Mouse (Mus musculus) adrenal gland, adult 8-10 months (tissue): ENCODE data around the gene Amot. TPM values are rescaled to one million over a fixed set of nuclear protein-coding genes. Genes with fewer than 3 reads are reported as not detected.
A peak's percentile ranks its signal among the peaks of the same experiment; 100 is the strongest.

Source experiments
- DNase-seq: peaks from one replicate; pipeline ENCODE4 v3.0.0; 2022
- total RNA-seq, 4 experiments: library from RNA; stranded (reverse); gene quantifications; 2 replicates each; pipeline ENCODE4 v1.2.4; 2022

Amot gene
- total RNA-seq: 1 to 10 TPM; 5.1 to 8.7 (median 8.1) TPM

- peak; percentile 82 for DNase-seq
Observed at GRCm38 (mm10) chrX:145504717-145505415, at the start of gene Amot. Gene Amot (minus strand): TSS chrX:145505181.

DNA sequence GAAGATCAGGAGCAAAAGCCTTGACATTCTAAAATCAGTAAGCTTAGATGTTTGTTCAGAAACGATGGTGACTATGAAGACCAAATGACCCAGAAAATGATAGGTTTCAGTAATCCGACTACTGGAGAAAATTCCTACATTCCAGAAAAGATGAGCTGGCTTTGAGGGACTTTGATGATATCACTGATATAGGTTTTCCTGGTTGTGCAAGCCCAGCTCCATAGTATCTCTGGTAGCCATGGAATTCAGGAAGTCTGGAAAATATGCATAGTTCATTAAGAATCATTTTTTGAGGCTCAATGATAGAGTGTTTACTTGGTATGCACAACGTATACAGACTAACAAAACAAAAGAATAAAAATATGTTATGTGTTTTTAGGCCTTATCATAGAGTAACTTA is 40.1 kb upstream of the Amot start:
- no peak for DNase-seq

DNA sequence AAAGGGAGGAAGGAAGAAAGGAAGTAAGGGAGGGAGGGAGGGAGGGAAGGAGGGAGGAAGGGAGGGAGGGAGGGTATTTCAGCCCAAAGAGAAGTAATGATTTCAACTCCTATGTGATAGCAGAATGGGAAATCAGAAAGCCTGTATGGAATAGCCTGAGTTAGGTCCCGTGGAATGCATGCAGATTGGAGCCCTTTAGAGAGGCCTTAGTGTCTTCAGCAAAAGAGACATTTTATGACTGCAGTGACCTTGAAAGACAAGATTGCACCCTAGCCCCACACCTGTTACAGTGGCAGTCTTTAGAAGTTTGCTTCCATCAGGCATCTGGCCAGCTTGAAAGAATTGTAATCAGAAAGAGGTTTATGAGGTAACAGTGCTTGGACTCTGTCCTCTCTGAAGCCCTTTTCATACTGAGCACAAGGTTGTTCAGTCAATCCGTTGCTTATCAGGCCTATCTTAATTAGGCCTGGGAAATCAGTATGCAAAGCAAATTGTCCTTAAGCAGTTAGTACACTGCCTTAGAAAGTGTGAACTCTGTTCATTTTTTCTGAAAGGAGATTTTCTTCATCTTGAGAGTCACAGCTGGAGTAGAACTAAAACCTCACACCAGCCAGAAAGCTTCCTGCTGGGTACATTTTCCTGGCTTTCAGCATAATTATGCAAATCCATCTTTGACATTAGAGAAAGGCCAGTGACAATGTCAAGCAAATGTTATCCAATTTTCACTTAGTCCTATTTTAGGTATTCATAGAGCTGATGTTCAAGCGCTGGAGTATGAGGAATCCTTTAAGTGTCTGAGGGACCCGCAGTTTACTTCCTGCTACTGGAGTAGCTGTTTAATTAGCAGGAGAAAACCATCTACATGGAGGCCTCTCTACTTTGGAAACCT is 38.9 kb upstream of the Amot start:
- DNase-seq: no peak

GRCm38 (mm10) chrX:145541050-145541449 is 36.1 kb upstream of the Amot start:
- no peak for DNase-seq

DNA sequence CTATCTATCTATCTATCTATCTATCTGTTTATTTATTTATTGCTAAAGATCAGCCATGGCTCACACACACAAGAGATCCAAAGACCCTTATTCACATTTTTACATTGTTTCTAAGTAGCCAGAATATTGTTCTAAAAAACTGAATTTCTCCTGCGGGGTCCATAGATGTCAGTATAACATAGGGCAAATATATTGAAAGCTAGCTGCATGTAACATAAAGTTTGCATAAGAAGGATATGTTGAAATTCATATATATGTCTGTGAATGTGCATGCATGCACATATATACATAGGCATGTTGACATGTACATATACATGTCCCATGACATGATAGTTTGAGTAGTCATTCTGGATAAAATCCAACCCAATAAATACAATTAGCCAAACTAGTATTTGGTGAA is 35.3 kb upstream of the Amot start:
- no peak for DNase-seq

DNA sequence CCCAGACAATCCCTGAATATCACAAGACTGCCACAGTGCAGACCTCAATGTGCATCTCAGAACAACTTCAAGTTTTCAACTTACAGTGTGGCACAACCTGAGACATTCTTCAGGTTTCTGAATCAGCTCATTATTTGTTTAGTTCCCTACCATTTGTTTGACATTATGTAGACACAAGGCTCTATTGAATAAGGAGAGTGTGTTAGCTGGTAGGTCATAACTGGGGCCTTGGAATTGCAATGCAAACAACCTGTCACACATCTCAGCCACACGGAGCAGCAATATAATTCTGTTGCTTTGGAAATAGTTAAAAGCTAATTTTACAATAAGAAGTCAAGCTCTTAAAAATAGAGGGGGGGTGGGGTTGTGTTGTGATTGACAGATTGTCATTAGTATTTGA is 24.6 kb upstream of the Amot start:
- no peak for DNase-seq

DNA sequence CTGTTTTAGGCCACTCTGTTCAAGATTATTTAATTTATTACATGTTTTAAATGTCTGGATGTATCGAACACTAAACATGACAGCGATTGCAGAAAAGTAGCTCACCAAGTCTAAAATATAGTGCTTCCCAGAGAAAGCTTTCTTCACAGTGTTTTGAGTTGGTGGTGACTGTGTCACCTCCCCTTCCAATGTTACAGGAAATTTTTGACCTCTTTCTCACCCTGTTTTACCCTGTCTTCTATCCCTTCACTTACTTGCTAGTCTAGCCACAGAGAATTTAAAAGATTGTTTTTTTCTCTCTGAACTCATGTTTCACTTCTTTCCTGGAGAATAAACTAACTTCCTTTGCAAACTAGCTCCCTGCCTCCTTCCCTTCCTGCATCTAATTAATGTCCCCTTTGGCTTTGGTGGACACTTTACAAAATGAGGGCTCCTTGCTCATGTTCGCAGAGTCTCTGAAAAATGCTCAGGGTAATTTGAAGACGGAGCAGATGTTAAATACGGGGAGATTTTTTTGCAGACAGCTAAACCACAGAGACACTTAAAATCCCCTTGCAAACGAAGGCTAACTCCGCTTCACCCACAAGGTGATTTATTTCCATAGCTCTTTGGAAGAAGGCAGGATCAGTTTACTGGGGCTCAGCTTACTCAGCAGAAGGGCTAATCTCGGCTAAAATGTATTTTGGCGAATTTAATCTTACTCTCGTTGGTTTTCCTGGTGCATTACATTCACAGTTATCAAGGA is 11.5 kb upstream of the Amot start:
- no peak for DNase-seq

DNA sequence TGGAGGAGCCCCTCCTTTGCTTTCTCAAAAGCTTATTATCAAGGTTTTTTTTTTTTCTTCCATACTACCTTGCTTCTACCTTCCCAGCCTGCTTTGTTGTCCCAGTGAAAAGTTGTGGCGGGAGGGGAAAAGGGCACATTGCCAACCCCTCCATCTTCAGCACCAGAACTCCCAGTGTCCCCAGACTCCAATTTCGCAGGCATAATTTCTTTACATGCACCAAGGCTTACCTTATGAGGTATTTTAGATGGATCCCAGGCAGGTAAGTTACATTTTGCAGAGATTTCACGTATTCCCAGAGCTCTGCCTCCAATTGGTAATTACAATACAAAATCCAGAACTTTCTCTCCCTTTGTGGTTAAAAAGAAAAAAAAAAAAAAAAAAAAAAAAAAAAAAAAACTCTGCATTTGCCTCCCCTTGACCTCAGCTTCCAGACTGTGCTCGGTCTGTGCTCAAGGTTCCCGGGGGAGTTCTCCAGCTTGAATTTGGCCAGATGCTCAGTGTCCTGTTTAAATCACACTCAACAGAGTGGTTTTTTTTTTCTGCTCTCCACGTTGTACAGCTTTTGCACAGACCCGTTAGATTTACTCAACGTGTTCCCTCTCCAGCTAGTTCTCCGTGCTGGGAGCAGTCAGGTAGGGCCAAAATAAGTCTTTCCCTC is 10.6 kb upstream of the Amot start:
- DNase-seq: no peak

DNA sequence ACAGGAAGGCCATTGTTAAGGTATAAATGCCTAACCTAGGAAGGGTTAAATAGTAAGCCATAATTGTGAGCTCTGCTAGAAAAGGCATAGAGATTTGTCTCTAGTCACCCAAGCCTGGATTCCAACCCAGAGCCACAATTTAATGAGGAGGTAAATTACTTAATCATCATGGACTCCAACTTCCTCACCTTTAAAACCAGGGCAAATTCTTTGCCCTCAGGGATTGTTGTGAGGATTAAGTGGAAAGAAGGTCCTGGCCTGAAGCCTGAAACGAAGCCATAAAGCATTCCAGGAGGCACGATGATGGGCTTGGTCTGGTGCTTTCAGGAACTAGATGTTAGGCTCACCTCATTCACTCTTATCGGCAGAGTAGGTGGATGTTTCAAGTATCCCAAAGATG is 5.7 kb upstream of the Amot start:
- no peak for DNase-seq

- peak; percentile 73 for DNase-seq
Observed at GRCm38 (mm10) chrX:145505457-145506201, 648 bp upstream of the Amot start.

DNA sequence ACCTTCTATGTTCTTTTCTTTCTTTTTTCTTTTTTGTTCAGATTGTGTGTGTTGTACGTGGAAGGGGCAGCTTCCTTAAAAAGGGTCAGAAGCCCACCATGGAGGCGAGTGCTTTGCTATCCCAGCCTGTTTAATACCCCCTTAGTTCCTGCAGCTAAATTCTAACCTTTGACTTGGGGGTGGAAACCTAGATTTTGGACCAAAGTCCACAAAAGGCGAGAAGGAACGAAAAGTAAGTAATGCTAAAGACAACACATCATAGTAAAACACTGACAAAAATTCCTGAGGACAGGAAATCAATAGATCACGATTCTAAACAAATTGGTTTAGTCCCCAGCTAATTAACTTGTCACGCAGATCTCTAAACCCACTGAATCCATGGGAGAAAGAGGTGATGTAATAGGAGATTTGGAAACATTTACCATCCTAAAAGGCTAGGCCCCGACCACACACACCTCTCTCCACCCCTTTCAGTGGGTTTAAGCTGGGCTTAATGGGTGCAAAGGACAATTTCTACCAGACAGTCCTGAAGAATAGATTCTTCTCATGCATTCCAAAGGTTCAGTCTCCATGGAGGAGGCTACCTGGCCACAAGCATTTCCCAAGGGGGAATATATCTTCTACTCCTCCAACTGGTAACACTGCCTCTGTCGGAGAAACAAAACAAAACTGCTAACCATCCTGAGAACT is 3.2 kb downstream of the Amot start:
- DNase-seq: no peak

- no peak for DNase-seq
Observed at GRCm38 (mm10) chrX:145499101-145499500, 5.9 kb downstream of the Amot start.

GRCm38 (mm10) chrX:145498691-145499090 is 6.3 kb downstream of the Amot start:
- DNase-seq: no peak

- no peak for DNase-seq
Observed at GRCm38 (mm10) chrX:145497486-145497885, 7.5 kb downstream of the Amot start.

GRCm38 (mm10) chrX:145495381-145495780 is 9.6 kb downstream of the Amot start:
- DNase-seq: no peak

DNA sequence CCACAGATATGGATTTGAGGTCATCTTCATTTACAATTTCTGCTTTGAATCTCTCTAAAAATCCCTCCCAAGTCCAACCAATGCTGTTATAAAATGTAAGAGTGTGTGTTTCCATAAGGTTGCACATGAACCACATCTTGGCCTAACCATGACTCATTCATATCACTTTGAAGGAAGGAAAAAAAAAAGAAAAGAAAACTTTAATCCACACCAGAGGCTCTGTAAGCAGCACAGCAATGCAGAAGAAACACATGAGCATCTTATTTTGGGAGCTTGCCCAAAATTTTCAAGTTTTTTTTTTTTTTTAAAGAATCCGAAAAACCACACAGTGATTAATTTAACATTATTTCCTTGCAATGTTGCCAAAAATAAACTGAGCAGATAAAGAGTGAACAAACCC is 14.2 kb downstream of the Amot start:
- no peak for DNase-seq

DNA sequence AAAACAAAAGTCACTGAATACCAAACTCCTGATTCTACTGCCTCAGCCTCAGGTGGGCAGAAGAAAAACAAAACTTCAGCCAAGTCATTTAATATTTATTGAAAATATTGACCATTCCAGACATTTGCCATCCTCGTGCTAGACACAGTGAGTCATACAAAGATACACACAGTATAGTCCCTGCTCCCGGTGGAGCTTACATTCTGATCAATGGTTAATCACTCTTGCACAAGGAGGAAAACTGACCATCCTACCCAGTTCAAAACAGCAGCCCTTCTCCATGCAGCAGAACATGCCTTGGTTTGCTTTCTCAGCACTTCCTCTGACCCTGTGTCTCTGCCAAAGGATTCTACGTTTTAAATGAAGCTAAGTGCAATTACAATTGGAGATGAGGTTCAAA is 14.6 kb downstream of the Amot start:
- DNase-seq: no peak

DNA sequence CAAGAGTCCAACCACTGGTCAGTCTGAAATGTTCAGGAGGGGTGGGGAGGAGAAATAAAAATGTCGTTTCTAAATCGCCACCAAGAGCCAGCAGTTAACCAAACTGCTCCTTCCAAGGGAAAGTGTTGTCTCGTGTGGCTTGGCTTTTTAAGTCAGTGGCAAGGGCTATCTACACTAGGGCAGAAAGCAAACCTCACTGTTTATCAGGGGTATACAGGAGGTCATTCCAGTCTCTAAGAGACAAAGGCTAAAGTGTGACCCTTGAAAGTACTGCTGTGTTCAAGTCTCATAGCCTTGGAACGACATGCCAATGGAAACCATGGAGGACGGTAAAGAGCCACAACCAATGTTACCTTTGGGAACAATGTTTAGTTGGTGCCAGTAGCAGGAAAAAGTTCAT is 15.0 kb downstream of the Amot start:
- DNase-seq: no peak

DNA sequence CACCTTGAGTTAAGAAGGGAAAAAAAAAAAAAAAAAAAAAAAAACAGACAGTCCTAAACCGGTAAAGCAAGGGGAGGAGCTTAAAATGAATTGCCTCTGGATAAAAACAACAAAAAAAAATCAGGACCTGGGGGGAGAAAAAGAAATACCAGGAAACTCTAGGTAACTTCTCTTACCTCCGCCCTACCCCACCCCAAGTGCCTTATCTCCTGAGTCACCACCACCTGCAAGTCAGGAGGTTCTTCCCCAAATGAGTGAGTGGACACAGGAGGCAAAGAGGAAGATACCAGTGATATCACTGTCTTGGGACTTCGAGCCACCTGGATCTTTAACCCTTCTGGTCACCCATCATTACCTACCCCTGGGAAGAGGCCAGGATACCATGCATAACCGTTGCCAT is 19.5 kb downstream of the Amot start:
- no peak for DNase-seq

DNA sequence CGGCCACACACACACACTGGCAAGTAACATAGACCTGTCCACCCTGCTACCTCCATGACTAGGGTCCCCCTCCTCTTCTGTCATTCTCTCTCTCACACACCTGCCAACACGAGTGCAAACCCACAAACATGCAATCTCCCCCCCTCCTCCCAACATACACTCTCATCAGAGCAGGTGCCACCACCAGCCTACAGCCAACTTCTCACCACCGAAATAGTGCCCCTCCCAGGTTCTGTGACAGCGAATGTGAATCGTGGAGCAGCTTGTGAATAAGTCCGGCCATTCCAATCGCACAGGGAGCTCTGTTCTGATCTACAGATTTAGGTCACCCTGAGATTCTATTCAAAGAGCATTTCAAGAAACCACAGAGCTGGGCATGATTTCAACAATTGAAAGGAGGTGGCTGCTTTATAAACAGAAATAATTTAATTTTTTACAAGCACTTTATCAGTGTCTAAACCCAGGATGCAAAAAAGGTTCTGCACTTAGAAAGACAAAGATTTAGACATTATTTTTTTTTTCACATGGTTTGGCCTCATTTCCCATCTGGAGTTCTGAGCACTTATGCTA is 21.4 kb downstream of the Amot start:
- no peak for DNase-seq

- no peak for DNase-seq
Observed at GRCm38 (mm10) chrX:145482383-145482782, 22.6 kb downstream of the Amot start.
